Mouse (Mus musculus): ENCODE data around the gene Xbp1. TPM values are rescaled to one million over a fixed set of nuclear protein-coding genes. Genes with fewer than 3 reads are reported as not detected.
"Not testable (repeated sequence)": the region's sequence is repeated elsewhere in the genome, so short reads cannot be mapped to it uniquely, and the experiment has no call there.

Gene Xbp1
- polyA plus RNA-seq, 2 experiments from 2014 or later, result 52.4 to 55.6 TPM

DNA sequence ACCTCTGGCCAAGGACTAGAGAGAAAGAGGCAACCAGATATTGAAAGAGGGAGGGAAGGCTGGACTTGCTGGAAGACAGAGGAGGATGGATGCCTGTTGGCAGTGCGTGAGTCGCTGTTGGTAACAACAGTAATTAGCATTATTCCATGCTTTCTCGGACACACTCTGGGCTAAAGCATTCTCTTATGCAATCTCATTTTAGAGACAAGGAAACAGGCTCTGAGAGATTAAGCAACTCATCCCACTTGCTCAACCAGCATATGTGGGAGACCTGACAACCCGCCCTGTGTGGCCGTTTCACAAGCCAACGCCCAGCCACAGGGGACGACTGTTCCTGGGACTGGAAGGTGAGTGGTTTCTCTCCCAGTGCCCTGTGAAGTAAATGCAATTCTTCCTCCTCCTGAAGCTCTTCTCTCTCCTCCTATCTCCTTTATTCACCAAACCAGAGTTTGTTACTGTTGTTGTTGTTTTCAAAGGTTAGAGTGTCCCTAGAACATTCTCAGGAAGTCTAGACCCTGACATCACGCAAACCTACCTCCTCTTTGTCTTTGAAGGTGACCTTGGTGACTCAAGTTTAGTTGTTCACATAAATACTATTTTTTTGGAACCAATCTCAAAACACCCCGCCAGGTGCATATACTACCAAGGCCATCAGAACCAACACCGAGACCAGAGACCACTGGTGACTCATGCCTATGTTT is 18.0 kb upstream of the Xbp1 start:
- ATAC-seq, result no peak

DNA sequence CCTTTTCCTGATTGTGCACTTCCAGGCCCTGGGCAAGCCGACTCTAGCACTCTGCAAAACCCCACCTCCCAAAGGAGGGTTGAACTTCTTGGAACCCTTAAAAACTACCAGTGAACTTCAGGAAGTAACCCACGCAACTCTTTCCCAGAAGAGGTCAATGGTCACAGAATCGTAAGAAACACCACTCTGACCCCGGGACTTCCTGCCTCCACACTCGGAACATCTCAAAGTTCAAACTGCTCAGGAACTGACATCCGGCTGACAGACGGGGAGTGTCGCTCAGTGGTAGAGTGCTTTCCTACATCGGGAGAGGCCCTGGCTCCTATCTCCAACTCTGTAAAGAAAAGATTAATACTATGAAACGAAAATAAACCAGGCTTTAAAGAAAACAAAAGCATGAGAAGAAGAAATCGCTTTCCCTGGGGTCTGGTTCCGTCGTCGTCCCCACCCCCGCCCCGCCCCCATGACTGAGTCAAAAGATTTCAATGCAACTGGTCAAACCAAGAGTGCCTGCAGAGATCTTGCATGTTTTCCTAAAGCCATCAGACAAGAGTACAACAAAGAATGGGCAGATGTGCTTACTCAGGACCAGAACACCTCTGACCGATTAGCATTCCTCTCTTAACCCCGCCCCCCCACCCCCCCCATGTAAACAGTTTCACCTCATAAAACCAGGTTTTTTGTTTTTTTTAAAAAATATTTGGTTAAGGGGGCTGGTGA is 14.4 kb upstream of the Xbp1 start:
- ATAC-seq, result peak; percentile 77

DNA sequence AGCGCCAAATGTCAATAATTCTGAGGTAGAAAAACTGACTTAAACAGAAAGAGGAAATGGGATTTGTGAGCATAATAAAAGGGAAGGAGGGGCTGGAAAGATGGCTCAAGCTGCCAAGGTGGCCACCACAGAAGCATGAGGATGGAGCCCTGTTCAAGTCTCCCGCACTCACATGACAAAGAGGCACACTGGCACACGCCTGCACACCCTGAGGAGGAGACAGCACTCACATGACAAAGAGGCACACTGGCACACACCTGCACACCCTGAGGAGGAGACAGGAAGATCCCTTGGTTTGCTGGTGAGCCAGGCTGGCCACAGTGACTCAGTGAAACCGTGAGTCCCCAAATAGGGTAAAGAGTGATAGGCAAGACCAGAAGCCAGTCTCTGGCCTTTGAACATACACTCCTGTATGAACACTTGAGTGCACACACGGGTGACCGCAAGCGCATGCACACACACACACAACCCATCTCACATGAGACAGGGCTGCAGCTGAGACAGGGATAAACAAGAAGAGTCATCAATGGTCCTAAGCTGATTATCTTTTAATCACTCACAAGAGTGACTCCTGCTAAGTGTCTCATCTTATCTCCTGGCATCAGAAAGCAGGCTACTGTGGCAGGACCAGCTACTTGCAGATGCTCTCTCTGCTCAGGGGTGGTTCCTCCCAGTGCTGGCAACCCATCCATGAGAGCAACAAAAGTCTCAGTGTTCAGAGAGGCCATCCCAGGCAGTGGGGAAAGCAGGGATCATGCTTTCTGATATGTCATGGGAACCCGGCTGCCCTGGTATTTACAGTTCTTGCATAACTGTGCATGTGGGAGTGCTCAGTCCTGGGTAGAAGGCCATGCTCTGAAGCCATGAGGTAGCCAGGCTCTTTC is 11.0 kb upstream of the Xbp1 start:
- no peak for ATAC-seq

DNA sequence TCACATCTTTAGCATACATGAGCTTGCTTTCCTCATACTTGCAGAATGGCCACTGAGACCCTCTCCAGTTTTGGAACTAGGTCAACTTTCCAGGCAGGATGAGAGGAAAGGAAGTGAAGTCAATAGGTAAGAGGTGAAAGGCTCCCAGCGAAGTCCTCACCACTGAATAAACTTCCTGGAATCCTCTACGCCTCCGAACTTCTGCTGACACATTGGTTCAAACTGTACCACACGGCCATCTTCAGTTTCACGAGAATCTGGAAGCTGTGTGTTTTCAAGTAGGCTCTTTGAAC is 10.4 kb upstream of the Xbp1 start:
- no peak for ATAC-seq

DNA sequence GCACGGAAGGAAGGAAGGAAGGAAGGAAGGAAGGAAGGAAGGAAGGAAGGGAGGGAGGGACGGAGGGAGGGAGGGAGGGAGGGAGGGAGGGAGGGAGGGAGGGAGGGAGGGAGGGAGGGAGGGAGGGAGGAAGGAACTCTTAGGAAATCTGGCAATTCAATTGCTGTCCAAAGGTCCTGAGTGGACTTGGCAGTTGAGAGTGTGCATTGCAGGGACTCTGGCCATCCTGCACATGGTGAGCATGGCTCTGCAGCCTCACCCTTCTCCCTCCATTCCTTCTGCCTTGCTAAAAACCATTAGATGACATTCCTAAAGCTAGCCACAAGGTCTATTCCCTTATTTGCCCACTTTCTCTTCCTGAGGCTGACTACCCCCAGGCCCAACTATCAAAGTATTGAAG is 9.8 kb upstream of the Xbp1 start:
- ATAC-seq, result not testable (repeated sequence)

DNA sequence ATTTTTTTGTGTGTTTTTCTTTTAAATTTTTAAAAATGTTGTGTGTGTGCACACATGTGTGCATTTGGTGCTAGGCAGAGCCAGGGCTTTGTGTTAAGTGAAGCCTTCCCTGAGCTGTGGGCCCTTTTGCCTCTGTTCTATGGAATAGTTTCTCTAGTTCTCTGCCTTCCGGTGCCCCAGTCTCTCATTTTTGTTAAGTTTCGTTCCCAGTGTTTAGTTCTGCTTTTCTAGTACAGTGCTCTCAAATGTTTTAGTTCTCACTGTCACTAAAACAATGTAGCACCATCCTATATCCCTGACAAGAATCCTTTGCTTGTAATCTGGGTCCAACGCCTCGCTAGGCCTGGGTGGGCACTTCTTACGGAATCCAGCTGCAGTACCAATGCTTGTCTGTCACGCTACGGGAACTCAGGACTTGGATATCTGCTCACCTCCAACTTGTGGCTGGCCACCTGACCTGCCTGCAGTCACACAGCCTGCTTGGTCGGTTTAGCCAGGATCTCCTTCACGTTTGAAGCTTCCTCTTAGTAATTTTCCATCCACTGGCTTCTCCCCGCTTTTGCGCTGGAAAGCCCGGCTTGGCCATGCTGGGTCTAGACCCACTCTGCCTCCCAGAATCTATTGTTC is 8.2 kb upstream of the Xbp1 start:
- no peak for ATAC-seq

DNA sequence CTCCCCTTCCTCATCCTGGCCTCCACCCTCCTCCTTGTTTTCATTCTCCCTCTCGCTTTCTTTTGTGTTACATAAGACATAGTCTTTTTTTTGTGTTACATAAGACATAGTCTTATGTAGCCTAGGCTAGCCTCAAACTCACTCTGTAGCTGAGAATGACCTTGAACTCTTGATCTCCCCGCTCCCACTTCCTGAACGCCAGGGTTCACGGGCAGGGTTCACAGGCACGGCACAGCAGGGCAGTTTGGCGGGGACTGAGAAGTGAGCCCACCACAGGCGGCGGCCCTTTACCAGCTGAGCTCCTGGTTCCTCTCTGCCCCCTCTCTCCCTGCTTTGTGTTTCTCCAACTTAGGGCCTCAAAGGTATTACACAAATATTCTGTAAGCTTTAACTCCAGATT is 7.5 kb upstream of the Xbp1 start:
- ATAC-seq, result no peak

DNA sequence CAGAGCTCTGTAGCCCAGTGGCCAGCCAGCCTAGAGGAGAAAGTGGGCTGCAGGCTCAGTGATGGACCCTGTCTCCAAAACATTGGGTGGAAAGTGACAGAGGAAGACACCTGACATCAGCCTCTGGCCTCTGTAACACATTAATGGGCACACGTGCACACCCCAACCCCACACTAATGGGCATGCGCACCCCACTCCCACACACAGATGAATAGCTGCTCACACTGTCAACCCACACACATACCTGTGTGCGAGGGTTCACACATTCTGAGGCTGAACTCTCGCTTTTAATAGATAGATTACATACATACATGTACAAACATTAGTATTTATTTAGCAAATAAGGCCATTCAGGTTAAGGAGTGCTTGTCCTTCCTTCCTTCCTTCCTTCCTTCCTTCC is 6.4 kb upstream of the Xbp1 start:
- ATAC-seq, result no peak

DNA sequence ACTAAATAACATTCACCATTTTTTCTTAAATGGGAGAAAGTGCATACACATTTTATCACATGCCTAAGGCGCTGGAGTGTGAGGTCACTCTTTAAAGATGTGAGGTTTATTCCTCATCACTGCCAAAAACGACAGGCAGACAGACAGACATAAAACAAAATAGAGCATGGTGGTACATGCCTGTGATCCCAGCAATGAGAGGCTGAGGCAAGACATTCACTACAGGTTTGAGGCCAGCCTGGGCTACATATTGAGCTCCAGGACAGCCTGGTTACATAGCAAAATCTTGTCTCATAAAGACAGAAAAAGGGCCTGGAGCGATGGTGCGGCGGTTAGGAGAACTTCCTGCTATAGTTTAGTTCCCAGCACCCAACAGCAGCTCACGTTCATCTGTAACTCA is 5.3 kb upstream of the Xbp1 start:
- no peak for ATAC-seq

DNA sequence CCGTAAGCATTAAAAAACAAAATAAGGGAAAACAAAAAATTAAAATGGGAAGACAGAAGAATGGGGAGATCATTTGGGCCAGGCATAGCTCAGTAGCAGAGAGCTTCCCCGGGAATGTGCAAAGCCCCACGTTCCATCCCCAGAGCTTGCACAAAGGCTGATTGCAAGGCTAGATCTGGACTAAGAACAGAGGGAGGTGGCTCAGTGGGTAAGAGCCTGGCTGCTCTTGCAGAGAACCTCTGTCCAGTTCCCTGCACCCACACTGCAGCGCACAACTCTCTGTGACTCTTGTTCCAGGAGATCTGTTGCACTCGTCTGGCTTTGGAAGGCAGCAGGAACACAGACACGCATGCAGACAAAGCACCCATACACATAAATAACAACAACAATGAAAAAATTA is 4.8 kb upstream of the Xbp1 start:
- no peak for ATAC-seq

DNA sequence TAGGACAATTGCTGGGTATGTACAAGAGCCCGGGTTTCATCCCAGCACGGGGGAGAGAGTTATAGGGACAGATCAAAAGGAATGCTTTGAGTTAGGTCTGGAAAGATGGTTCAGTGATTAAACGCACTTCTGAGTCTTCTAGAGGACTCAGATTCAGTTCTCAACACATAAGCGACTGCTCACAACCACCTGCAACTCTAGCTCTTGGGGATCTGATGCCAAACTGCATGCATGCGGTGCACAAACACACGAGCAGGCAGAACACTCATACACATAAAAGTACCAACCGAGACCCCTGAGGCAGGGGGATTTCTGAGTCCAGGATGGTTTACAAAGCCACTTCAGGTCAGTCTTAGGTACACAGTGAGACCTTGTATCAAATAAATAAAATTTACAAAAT is 4.3 kb upstream of the Xbp1 start:
- no peak for ATAC-seq

DNA sequence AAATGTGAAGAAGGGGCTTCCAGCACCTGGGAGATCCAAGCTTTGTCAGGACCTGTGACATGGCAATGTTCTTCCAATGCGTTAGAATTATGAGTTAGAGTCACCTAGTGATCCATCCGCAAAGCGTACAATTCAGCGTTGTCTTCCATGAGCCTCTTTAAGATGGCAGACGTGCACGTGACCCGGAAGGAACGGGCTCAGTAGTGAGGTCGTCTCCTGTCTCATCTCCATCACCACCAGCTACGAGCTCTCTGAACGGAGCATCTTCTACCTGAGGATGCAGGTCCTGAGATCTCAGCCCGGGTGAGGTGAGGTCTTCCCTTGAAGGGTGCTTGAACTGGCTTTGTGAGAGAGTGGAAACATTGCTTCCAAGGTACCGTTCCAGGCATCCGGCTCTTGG is 3.8 kb upstream of the Xbp1 start:
- ATAC-seq, result no peak

DNA sequence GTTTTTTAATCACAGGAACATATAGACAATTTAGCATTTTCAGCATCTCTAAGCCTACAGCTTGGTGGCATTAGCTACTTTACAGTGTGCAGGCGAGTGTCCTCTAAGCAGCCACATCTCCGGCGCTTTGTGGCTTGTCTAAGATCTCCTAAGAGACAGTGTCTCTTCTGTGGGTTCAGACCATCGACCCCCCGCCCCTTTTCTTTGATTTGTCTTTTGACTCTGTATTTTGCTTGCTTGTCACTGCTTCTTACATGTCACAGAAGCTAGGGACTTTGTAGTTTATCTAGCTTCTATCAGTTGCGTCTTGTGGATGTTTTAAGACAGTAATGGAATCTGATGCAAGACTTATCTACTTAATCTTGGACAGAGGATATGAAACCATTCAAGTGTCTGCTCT is 3.1 kb upstream of the Xbp1 start:
- ATAC-seq, result no peak

DNA sequence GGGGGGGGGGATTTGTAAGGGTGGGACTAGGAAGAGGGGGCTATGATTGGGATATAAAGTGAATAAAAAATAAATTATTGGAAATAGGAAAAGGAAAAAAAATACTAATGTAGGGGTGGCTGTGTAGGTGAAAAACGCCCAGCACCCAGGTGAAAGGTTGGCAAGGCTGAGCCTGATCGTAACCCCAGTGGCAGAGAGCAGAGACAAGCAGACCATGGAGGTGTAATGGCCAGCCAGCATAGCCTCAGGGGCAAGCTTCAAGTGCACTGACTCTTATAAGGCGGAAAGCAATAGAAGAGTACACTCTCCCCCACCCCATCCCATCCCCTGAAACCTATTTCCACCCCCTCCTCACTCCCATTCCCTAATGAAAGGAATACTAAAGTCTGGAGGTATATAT is 778 bp upstream of the Xbp1 start:
- ATAC-seq, result no peak

DNA sequence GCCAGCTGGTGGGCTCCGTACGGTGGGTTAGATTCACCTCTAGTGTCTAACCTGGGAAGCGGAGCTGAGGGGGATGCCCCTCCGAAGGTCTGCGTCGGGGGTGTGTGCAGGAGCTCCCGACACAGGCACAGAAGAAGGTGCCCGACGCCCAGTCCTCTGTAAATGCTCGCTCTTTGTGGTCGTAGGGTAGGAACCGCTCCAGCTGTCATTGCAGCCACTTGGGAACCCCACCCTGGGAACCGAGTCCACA is 732 bp downstream of the Xbp1 start:
- peak; percentile 8 for ATAC-seq

DNA sequence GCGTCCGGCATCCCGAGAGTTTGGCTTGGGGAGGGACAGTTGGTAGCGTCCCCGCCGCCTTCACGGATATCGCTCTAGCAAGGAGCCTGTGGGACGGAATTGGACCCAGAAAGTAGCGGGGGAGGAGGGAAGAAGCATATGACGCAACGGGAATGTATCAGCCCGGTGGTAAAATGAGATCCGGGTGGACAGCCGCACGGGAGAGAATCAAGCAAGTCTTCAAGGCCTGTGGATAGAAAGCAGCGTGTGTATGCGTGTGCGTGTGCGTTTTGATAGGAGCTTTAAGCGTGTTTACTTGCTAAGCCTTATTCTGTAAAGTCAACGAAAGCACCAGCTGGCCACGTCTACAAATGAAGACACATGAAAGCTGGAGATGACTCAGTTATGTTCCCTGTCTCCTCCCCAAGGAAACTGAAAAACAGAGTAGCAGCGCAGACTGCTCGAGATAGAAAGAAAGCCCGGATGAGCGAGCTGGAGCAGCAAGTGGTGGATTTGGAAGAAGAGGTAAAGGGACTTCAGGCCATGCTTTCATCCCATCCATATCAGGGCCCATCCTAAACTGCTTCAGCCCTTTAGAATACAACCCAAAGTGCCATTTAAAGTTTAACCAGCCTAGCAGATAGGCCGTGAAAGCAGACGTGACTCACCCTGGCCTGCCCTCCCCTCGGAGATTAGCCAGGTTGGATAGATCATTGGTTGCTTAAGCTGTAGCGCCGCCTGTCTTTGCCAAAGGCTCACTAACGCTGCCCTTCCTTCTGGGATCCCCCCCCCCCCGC is 1.2 kb downstream of the Xbp1 start:
- peak; percentile 30 for ATAC-seq

DNA sequence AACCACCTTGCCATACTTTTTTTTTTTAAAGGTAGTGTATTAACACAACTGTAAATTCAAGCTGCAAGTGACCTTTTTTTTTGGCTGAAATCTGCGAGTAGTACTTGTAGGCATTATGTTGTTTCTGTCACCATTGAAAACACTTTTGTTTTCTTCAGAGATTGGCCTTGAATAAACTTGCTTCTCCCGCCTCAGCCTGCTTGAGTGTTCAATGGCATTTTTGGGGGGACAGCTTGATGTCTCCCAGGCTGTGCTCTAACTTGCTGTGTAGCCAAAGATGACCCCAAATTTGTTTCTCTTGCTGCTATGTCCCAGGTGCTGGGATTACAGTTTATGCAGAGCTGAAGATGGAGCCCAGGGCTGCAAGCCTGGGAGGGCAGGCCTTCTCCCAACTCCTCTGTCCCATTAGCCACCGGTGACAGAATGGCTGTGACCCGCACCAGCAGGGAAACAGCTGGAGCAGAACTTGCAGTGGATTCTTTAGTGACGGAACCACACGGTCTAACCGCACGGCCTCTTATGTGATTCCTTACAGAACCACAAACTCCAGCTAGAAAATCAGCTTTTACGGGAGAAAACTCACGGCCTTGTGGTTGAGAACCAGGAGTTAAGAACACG is 2.4 kb downstream of the Xbp1 start:
- no peak for ATAC-seq

DNA sequence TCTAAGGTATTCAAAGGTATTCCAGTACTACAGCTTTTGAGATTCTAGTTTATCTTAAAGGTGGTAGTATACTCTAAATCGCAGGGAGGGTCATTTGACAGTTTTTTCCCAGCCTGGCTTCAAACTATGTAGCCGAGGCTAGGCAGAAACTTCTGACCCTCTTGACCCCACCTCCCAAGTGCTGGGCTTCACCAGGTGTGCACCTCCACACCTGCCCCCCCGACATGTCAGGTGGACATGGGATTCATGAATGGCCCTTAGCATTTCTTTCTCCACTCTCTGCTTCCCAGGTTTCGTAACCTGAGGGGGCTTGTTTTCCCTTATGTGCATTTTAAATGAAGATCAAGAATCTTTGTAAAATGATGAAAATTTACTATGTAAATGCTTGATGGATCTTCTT is 5.0 kb downstream of the Xbp1 start:
- no peak for ATAC-seq

DNA sequence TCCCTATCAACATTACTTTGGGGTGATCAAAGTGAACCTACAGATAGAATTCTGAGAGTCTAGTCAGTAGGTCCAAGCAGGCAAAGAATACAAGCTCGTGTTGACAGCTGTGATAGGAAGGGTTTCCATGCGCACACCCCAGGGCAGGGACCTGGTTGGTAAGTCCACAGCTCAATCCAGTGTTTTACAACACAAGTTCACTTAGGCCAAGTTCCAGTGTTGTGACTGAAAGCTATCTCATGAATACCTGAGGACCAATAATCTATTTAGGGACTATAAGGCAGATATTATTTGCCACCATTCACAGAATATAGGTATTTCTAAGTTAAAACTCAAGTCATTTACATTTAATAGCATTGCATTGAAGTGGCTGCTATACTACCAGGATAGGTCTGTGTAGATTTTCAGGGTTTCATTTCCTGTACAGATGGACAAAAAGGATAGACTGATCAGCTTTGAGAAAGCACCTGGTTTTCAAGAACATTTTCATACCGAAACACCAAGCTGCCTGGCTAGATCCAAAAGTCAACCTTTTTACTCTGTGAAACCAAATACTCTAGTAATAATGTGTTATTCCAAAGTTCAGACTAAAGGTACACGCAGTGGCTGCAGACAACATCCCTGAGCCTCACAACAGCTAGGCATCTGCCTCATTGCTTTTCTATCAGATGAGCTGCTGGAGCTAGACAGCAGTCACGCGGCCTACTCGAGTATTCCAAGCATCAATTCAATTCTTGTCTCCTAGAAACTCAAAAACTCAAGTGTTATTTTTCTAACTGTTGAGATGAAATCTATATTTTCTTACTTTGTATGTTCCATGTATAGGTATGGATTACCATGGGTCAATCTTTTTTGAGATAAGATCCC is 6.3 kb downstream of the Xbp1 start:
- ATAC-seq, result no peak

DNA sequence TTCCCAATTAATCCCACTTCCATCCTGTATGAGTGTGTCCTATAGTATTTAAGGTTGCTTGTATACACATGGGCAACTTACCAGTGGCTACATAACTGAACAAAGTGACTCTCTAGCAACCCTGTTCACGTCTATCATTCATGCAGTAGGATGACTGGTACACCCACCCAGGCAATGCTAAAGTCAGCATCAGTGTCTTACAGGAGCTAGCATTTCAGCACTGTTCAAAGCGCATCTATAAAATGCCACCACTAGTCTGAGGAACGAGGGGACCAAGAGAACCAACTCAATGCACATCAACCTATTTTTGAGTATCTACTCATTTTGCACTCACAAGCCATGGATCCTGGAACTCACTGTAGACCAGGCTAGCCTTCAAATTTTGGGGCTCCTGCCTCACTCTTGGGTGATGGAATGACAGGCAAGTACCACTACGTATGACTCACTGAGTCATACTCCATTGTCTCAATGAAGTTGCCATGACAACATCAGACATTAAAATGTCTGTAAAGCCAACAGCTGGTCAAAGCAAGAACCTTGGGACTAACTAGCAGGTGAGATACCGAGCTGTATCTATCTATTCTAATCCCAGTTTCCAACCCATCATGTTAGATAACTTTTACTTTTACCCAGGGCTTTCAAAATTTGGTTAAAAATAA is 7.5 kb downstream of the Xbp1 start:
- no peak for ATAC-seq

DNA sequence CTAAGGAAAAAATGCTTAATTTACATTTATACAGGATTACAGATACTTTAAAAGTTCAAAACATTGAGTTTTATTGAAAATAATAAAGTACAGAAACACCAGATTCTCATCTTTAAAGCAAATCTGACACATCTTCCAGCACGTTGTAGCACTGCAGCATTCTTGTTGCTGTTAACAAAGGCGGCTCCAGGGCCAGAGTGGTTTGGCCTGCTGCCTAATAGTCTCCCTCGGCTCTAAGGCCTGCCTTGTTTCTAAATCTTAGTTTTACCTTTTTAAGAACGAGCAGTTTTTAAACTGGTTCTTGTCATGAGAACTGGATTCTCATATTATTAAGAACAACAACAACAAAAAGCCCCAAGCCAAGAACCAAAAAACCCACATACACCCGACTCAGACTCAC is 8.4 kb downstream of the Xbp1 start:
- ATAC-seq, result no peak

All from activated CD4-positive, CD25-positive, alpha-beta regulatory T cell, adult 4 months (primary cell).